Mouse (Mus musculus): Measurements from ENCODE around the gene Ifitm1. TPM values are rescaled to one million over a fixed set of nuclear protein-coding genes. Genes with fewer than 3 reads are reported as not detected.

The Ifitm1 gene
- polyA plus RNA-seq, 1 experiment from 2014 or later = 163 TPM

- no peak for ATAC-seq (replicated peaks; ENCODE audit: low FRiP score, low read depth)
- Histone ChIP-seq H3K36me3 (ENCODE audit: insufficient read depth, low read length) (no peaks in the 10 kb centered on the region), H3K27ac (no peak overlapping the region), H3K9ac (ENCODE audit: low read depth, low read length) (no peak overlapping the region), H3K27me3 (ENCODE audit: insufficient read depth, low read length) (peaks cover 30% of the 10 kb centered on the region), H3K9me3 (replicated peaks; ENCODE audit: low read length) (no peaks in the 10 kb centered on the region), H3K4me3 (replicated peaks; ENCODE audit: low read depth, low read length) (no peak overlapping the region; the same call in 1 of the 2 replicates), H3K4me1 (replicated peaks; ENCODE audit: insufficient read depth, low read length) (no peaks in the 10 kb centered on the region; the same call in 1 of the 2 replicates), H3K4me2 (ENCODE audit: low read length) (peak overlapping the region; percentile 58)
- TF ChIP-seq CTCF (IDR thresholded peaks at IDR 0.05; ENCODE audit: low read depth) = no peak
- no peak for DNase-seq (ENCODE audit: low spot score)
- 21% methylated on average over 30 of the region's 30 CpGs for WGBS
Measured at GRCm38 (mm10) chr7:140923070-140923775, 43.8 kb upstream of the Ifitm1 start.

DNA sequence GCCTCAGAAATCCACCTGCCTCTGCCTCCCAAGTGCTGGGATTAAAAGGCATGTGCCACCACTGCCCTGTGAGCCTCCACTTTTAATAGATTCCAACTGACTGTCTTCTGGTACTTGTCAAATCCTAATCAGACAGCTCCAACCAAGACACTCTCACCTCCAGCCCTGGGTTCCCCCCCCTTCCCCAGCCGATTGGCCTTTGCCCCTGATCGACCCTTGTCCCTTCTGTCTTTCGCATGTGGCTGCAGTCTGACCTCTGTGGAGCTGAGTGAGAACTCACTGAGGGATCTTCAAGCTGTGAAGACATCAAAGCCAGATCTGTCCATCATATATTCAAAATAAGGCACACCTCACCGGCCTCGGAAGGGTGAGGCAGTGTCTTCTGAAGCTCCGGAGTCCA is 39.8 kb upstream of the Ifitm1 start:
- no peak for ATAC-seq (replicated peaks; ENCODE audit: low FRiP score, low read depth)
- Histone ChIP-seq H3K36me3 (ENCODE audit: insufficient read depth, low read length) (no peaks in the 10 kb centered on the region), H3K4me1 (replicated peaks; ENCODE audit: insufficient read depth, low read length) (no peaks in the 10 kb centered on the region; the same call in 1 of the 2 replicates), H3K9ac (ENCODE audit: low read depth, low read length) (no peak overlapping the region), H3K9me3 (replicated peaks; ENCODE audit: low read length) (no peaks in the 10 kb centered on the region), H3K27me3 (ENCODE audit: insufficient read depth, low read length) (peaks cover 15% of the 10 kb centered on the region; the same call in 1 of the 2 replicates), H3K4me3 (replicated peaks; ENCODE audit: low read depth, low read length) (no peak overlapping the region), H3K4me2 (ENCODE audit: low read length) (no peak overlapping the region), H3K27ac (no peak overlapping the region)
- no peak for DNase-seq (ENCODE audit: low spot score)
- 90% methylated on average over 6 of the region's 6 CpGs for WGBS
- TF ChIP-seq CTCF (IDR thresholded peaks at IDR 0.05; ENCODE audit: low read depth) = no peak

DNA sequence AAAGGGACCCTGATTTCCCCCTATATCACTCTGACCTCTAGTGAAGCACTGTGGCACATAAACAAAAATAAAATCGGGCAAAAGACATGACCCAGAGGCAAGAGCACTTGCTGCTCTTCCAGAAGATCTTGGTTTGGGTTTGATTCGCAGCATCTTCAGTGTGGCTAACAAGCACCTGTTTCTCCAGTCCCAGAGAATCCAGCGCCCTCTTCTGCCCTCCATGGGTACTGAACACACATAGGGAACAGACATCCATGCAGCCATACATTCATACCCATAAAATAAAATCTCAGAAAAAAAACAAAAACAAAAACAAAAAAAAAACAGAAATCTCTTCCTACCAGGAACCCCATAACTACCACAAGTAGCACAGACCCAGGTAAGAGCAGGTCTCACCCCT is 28.6 kb upstream of the Ifitm1 start:
- H3K27ac ChIP-seq = no peak overlapping the region
- no peak overlapping the region for H3K4me3 ChIP-seq (replicated peaks; ENCODE audit: low read depth, low read length)
- H3K9me3 ChIP-seq (replicated peaks; ENCODE audit: low read length) = no peaks in the 10 kb centered on the region
- peak; percentile 44; the same call in 1 of the 2 replicates for TF ChIP-seq CTCF (IDR thresholded peaks at IDR 0.05; ENCODE audit: low read depth)
- 55% methylated on average over 3 of the region's 3 CpGs for WGBS
- no peaks in the 10 kb centered on the region for H3K36me3 ChIP-seq (ENCODE audit: insufficient read depth, low read length)
- no peak for ATAC-seq (replicated peaks; ENCODE audit: low FRiP score, low read depth)
- H3K4me1 ChIP-seq (replicated peaks; ENCODE audit: insufficient read depth, low read length) = 0 out of 2 replicates have a peak, but pooled peaks cover 3% of the 10 kb centered on the region
- no peak for DNase-seq (ENCODE audit: low spot score)
- no peak overlapping the region for H3K9ac ChIP-seq (ENCODE audit: low read depth, low read length)
- H3K27me3 ChIP-seq (ENCODE audit: insufficient read depth, low read length) = no peaks in the 10 kb centered on the region
- no peak overlapping the region for H3K4me2 ChIP-seq (ENCODE audit: low read length)

GRCm38 (mm10) chr7:140938896-140939295 is 28.1 kb upstream of the Ifitm1 start:
- no peaks in the 10 kb centered on the region for H3K27me3 ChIP-seq (ENCODE audit: insufficient read depth, low read length)
- H3K4me1 ChIP-seq (replicated peaks; ENCODE audit: insufficient read depth, low read length) = 0 out of 2 replicates have a peak, but pooled peaks cover 3% of the 10 kb centered on the region
- ATAC-seq (replicated peaks; ENCODE audit: low FRiP score, low read depth) (no peak), DNase-seq (ENCODE audit: low spot score) (no peak)
- H3K4me3 ChIP-seq (replicated peaks; ENCODE audit: low read depth, low read length) = no peak overlapping the region
- H3K9me3 ChIP-seq (replicated peaks; ENCODE audit: low read length) = no peaks in the 10 kb centered on the region
- H3K27ac ChIP-seq = no peak overlapping the region
- 42% methylated on average over 2 of the region's 2 CpGs for WGBS
- H3K9ac ChIP-seq (ENCODE audit: low read depth, low read length) = no peak overlapping the region
- TF ChIP-seq CTCF (IDR thresholded peaks at IDR 0.05; ENCODE audit: low read depth) = no peak
- H3K36me3 ChIP-seq (ENCODE audit: insufficient read depth, low read length) = no peaks in the 10 kb centered on the region
- no peak overlapping the region for H3K4me2 ChIP-seq (ENCODE audit: low read length)

- no peak overlapping the region for H3K4me3 ChIP-seq (replicated peaks; ENCODE audit: low read depth, low read length)
- ATAC-seq (replicated peaks; ENCODE audit: low FRiP score, low read depth) (no peak), DNase-seq (ENCODE audit: low spot score) (peak; percentile 79)
- WGBS = 8% methylated on average over 8 of the region's 8 CpGs
- peak overlapping the region; percentile 30; the same call in 1 of the 2 replicates for H3K4me2 ChIP-seq (ENCODE audit: low read length)
- 0 out of 2 replicates have a peak, but pooled peaks cover 3% of the 10 kb centered on the region for H3K4me1 ChIP-seq (replicated peaks; ENCODE audit: insufficient read depth, low read length)
- H3K36me3 ChIP-seq (ENCODE audit: insufficient read depth, low read length) = 0 out of 2 replicates have a peak, but pooled peaks cover under 1% of the 10 kb centered on the region
- TF ChIP-seq CTCF (IDR thresholded peaks at IDR 0.05; ENCODE audit: low read depth) = no peak
- H3K9me3 ChIP-seq (replicated peaks; ENCODE audit: low read length) = no peaks in the 10 kb centered on the region
- H3K9ac ChIP-seq (ENCODE audit: low read depth, low read length) = no peak overlapping the region
- H3K27me3 ChIP-seq (ENCODE audit: insufficient read depth, low read length) = no peaks in the 10 kb centered on the region
- no peak overlapping the region for H3K27ac ChIP-seq
Measured at GRCm38 (mm10) chr7:140939669-140940171, 27.3 kb upstream of the Ifitm1 start.

- no peaks in the 10 kb centered on the region for H3K9me3 ChIP-seq (replicated peaks; ENCODE audit: low read length)
- H3K4me3 ChIP-seq (replicated peaks; ENCODE audit: low read depth, low read length) = peak within 1 kb of the TSS; percentile 45
- WGBS = 2% methylated on average over 33 of the region's 33 CpGs
- TF ChIP-seq CTCF (IDR thresholded peaks at IDR 0.05; ENCODE audit: low read depth) = peak; percentile 91
- no peaks in the 10 kb centered on the region for H3K27me3 ChIP-seq (ENCODE audit: insufficient read depth, low read length)
- ATAC-seq (replicated peaks; ENCODE audit: low FRiP score, low read depth) (peak; percentile 84), DNase-seq (ENCODE audit: low spot score) (peak; percentile 95)
- peak within 1 kb of the TSS; percentile 65 for H3K9ac ChIP-seq (ENCODE audit: low read depth, low read length)
- 0 out of 2 replicates have a peak, but pooled peaks cover 6% of the 10 kb centered on the region for H3K36me3 ChIP-seq (ENCODE audit: insufficient read depth, low read length)
- H3K4me2 ChIP-seq (ENCODE audit: low read length) = peak within 1 kb of the TSS; percentile 62
- H3K4me1 ChIP-seq (replicated peaks; ENCODE audit: insufficient read depth, low read length) = 0 out of 2 replicates have a peak, but pooled peaks cover 3% of the 10 kb centered on the region
- H3K27ac ChIP-seq = peak within 1 kb of the TSS; percentile 88
Measured at GRCm38 (mm10) chr7:140941222-140942051, 25.6 kb upstream of the Ifitm1 start, which contains the start of gene Pgghg. Gene Pgghg, plus strand, starts transcription at chr7:140941391.

Measured in kidney, postnatal 0 days (tissue).